In the genomic region with DNA sequence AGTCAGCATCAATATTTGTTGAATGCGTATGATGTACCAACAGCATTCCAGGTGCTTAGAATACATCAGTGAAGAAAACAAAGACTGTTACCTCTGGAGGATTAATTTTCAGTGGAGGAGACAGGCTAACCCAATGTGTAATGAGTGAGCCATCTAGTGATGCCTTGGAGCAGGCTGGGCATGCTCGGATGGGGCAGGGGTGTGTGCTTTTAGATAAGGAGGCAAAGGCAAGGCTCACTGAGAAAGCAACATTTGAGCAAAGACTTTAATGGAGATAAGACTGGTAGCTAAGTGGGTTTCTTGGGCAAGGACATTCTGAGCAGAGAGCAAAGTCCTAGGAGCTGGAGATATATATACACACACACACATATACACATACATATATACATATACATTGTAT, we compare ENCODE assay signal across 19 mouse cellular contexts. TPM values are rescaled to one million over a fixed set of nuclear protein-coding genes. Genes with fewer than 3 reads are reported as not detected.
A peak's percentile ranks its signal among the peaks of the same experiment; 100 is the strongest.
DNase-seq lines count a peak whose midpoint lies in the region; ATAC-seq and TF ChIP-seq lines count a peak whose summit lies in the region.
"Had no signal": no experiment of that assay in that cellular context is flagged by ENCODE, and none has a peak within 500 bp of the region (broad histone marks: within the 10 kb centered on the region; RNA-seq: fewer than 3 reads in every experiment).

No protein-coding gene starts in this region.

- no peaks in the 10 kb centered on the region for H3K9me3 ChIP-seq in G1E (replicated peaks)
- H3K9me3 ChIP-seq in liver, embryonic 15.5 days (replicated peaks), result no peaks in the 10 kb centered on the region
- H3K9me3 ChIP-seq: embryonic facial prominence, embryonic 12.5 days; midbrain, embryonic 15.5 days had no signal

- peaks cover 20% of the 10 kb centered on the region for H3K4me1 ChIP-seq in G1E (ENCODE audit: insufficient read depth, low read depth, low read length)
- peaks cover 36% of the 10 kb centered on the region for H3K4me1 ChIP-seq in liver, embryonic 15.5 days (replicated peaks)
- H3K4me1 ChIP-seq: embryonic facial prominence, embryonic 12.5 days; midbrain, embryonic 15.5 days had no signal

- no peaks in the 10 kb centered on the region for H3K36me3 ChIP-seq in G1E (replicated peaks)
- no peaks in the 10 kb centered on the region for H3K36me3 ChIP-seq in liver, embryonic 15.5 days (replicated peaks)
- H3K36me3 ChIP-seq: embryonic facial prominence, embryonic 12.5 days; midbrain, embryonic 15.5 days had no signal

- H3K27me3 ChIP-seq in G1E (ENCODE audit: insufficient read depth, low read length), result peaks cover 3% of the 10 kb centered on the region; the same call in 1 of the 2 replicates
- H3K27me3 ChIP-seq in liver, embryonic 15.5 days, result no peaks in the 10 kb centered on the region
- H3K27me3 ChIP-seq: embryonic facial prominence, embryonic 12.5 days; midbrain, embryonic 15.5 days had no signal

- peak overlapping the region; percentile 65 for H3K4me2 ChIP-seq in liver, embryonic 15.5 days
- H3K4me2 ChIP-seq: embryonic facial prominence, embryonic 12.5 days; midbrain, embryonic 15.5 days had no signal

- no peak overlapping the region for H3K9ac ChIP-seq in liver, embryonic 15.5 days
- H3K9ac ChIP-seq: embryonic facial prominence, embryonic 12.5 days; midbrain, embryonic 15.5 days had no signal

- peak overlapping the region; percentile 81 for H3K27ac ChIP-seq in liver, embryonic 15.5 days (replicated peaks)
- H3K27ac ChIP-seq: embryonic facial prominence, embryonic 12.5 days; macrophage; midbrain, embryonic 15.5 days had no signal

- no peak for TF ChIP-seq CTCF in G1E (IDR thresholded peaks at IDR 0.05; ENCODE audit: low read depth, low read length)

- no peak overlapping the region for H3K4me3 ChIP-seq in G1E (ENCODE audit: low read depth, low read length)
- H3K4me3 ChIP-seq in liver, embryonic 15.5 days (replicated peaks), result no peak overlapping the region
- H3K4me3 ChIP-seq: embryonic facial prominence, embryonic 12.5 days; midbrain, embryonic 15.5 days; myocyte had no signal

- ATAC-seq in G1E (ENCODE audit: extremely low read depth, insufficient number of reproducible peaks, low FRiP score, poor library complexity, severe bottlenecking), result peak; percentile 81
- peak; percentile 93 for ATAC-seq in erythroid progenitor cell, adult 5-6 weeks (replicated peaks; ENCODE audit: low FRiP score, poor library complexity, severe bottlenecking)
- ATAC-seq in liver, embryonic 15.5 days (ENCODE audit: insufficient read depth), result peak; percentile 96
- ATAC-seq: forebrain, embryonic 16.5 days; midbrain, embryonic 15.5 days; Patski had no signal

- DNase-seq in G1E (ENCODE audit: low spot score) (no peak), MEL-GATA-1-ER (ENCODE audit: extremely low read depth, low read depth) (peak; percentile 65)
- DNase-seq in cerebellum, postnatal 36 days, result no peak
- DNase-seq in right cerebral cortex, adult 2 months (ENCODE audit: low spot score in 2 of 2), result no peak
- no peak for DNase-seq in cerebellum, adult 11-12 months
- DNase-seq in testis, postnatal 10 days (ENCODE audit: low spot score), result no peak
- DNase-seq: adrenal gland, postnatal 10 days; cerebellum, adult 2 months; kidney, adult 9 months; right cerebral cortex, postnatal 25 days; thymus, postnatal 36 days had no signal

- 44% methylated on average over 2 of the region's 2 CpGs for WGBS in liver, embryonic 15.5 days (ENCODE audit: insufficient replicate concordance)

RNA-seq across cellular contexts. Expression of a gene that starts 9.8 kb away (rescaled TPM):
- total RNA-seq in G1E (2014; fragmentation: Nextera tagmentation) (43.9 and 44.0 TPM in 2 replicates), G1E (2017) (41.4 and 42.0 TPM in 2 replicates)
- 15.4 and 18.8 TPM in 2 replicates for polyA plus RNA-seq in G1E (2012)
- total RNA-seq in erythroid progenitor cell, adult 5-6 weeks (2015; ENCODE audit: low replicate concordance), result 13.0 and 20.5 TPM in 2 replicates
- 13.9 and 16.8 TPM in 2 replicates for total RNA-seq in erythroid progenitor cell, adult 5-6 weeks (2017; ENCODE audit: low replicate concordance)
- 10.7 and 11.5 TPM in 2 replicates for polyA plus RNA-seq in liver, embryonic 15.5 days (2015; fragmentation: Nextera tagmentation; extraction: Ambion mirVana)
